Mouse (Mus musculus): ENCODE measurements around the gene Gm20422. TPM values are rescaled to one million over a fixed set of nuclear protein-coding genes. Genes with fewer than 3 reads are reported as not detected.

The Gm20422 gene
- polyA plus RNA-seq, 2 experiments from 2014 or later: 2.1 to 3.2 TPM

DNA sequence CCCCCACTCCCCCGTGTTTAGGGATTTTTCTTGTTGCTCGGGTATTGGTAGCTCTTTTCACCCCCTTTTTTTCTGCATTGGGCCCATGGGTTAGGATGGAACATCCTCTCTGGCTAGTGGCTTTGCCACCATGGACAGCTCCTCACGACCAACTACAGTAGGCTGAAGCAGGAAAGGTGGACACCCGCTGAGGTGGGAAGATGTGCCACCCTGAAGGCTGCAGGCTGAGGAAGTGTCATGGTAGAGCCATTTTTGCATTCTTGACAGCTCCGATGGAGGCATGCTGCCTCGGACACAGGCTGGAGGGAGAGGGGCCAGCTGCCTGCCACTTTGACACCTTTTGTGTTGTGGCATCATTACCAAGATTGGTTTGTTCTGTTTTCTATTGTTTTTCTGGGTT lies 72.9 kb downstream of the Gm20422 start:
- ATAC-seq: no peak

Other genes with a start within 250 kb of the Gm20422 start
- gene Zfp868, start 149.3 kb downstream of the Gm20422 start, polyA plus RNA-seq (2017; shearing (Covaris generic)): 10 to 100 TPM; 34.9 to 47.5 TPM
- gene Zfp964, start 120.4 kb downstream of the Gm20422 start, polyA plus RNA-seq (2017; shearing (Covaris generic)): under 1 TPM; 0.89 to 0.95 TPM
- gene Zfp869, start 64.2 kb downstream of the Gm20422 start, polyA plus RNA-seq (2017; shearing (Covaris generic)): 10 to 100 TPM; 49.1 to 73.3 TPM
- gene Zfp963, start 24.9 kb downstream of the Gm20422 start, polyA plus RNA-seq (2017; shearing (Covaris generic)): 1 to 10 TPM; 6.8 to 8.1 TPM
- 10 to 100 TPM; 20.4 to 28.0 TPM for gene Atp13a1, start 16.3 kb upstream of the Gm20422 start, polyA plus RNA-seq (2017; shearing (Covaris generic))
- gene Zfp866, start 16.3 kb upstream of the Gm20422 start, polyA plus RNA-seq (2017; shearing (Covaris generic)): 10 to 100 TPM; 16.4 to 23.9 TPM
- 100 to 1,000 TPM in 1 of 2 experiments, 10 to 100 TPM in 1; 71.9 to 150 TPM for gene Gmip, start 33.8 kb upstream of the Gm20422 start, polyA plus RNA-seq (2017; shearing (Covaris generic))
- gene Lpar2, start 47.5 kb upstream of the Gm20422 start, polyA plus RNA-seq (2017; shearing (Covaris generic)): under 1 TPM; 0.74 to 0.75 TPM
- gene Pbx4, start 57.6 kb upstream of the Gm20422 start, polyA plus RNA-seq (2017; shearing (Covaris generic)): 10 to 100 TPM; 10.2 to 17.1 TPM
- not detected for gene Cilp2, start 112.8 kb upstream of the Gm20422 start, polyA plus RNA-seq (2017; shearing (Covaris generic))
- under 1 TPM in 1 of 2 experiments, not detected in 1; 0.24 TPM for gene Tssk6, start 127.3 kb upstream of the Gm20422 start, polyA plus RNA-seq (2017; shearing (Covaris generic))
- 100 to 1,000 TPM; 184 to 253 TPM for gene Ndufa13, start 127.7 kb upstream of the Gm20422 start, polyA plus RNA-seq (2017; shearing (Covaris generic))
- gene Yjefn3, start 127.8 kb upstream of the Gm20422 start, polyA plus RNA-seq (2017; shearing (Covaris generic)): 1 to 10 TPM in 1 of 2 experiments, under 1 TPM in 1; 0.91 to 1.6 TPM
- 10 to 100 TPM; 17.4 to 21.6 TPM for gene Gatad2a, start 221.5 kb upstream of the Gm20422 start, polyA plus RNA-seq (2017; shearing (Covaris generic))

All from CD4-positive, CD25-positive, alpha-beta regulatory T cell, adult 4 months (primary cell).